Mouse (Mus musculus) CD4-positive naive resting alpha-beta T cell, adult 57 days (primary cell): ENCODE results near the gene Olfr688. TPM values are rescaled to one million over a fixed set of nuclear protein-coding genes. Genes with fewer than 3 reads are reported as not detected.

Source experiments
- total RNA-seq: library from RNA; stranded (reverse); gene quantifications from one replicate; pipeline ENCODE4 v1.2.4, GENCODE M21; 2023

Olfr688 gene
- total RNA-seq: not detected

DNA sequence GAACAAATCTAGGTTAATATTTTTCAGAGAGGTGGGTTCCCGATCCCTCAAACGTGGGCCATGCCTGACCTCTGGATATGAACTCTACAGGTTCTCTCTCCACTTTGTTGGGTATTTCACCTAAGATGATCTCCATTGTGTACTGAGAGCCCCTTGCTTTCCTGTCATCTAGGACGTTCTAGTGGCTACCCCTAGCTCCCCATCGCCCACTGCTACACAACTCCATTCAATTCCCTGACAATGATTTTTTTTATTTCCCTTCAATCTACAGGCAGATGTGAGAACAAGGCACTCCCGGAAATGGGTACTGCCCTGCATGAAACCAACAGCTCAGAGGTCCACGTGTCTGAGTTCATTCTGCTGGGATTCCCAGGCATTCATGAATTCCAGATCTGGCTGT, at the start of gene Olfr688:
Gene Olfr688 (plus strand): TSS at position 301 of the 400 bp plus-strand sequence.

DNA sequence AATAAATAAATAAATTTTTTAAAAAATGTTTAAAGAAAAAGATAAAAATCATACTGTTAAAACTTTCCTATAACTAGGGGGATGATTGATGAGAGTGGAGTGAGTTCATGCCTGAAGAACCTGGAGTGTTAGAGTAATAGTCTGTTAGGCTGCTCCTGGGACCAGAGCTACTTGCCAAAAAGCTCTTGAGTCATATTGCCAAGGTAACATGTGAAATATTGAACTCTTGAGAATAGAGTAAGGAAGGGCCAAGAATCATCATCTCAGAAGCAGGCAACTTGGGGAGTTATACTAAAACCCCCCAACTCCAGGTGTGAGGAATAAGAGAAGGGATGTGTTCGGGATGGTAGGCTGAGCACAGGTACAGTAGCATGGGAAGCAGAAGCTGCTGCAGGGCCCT, 23.0 kb downstream of the Olfr688 start, which contains the start of gene Olfr689:
Gene Olfr689 (plus strand): TSS at position 301 of the 400 bp plus-strand sequence.

DNA sequence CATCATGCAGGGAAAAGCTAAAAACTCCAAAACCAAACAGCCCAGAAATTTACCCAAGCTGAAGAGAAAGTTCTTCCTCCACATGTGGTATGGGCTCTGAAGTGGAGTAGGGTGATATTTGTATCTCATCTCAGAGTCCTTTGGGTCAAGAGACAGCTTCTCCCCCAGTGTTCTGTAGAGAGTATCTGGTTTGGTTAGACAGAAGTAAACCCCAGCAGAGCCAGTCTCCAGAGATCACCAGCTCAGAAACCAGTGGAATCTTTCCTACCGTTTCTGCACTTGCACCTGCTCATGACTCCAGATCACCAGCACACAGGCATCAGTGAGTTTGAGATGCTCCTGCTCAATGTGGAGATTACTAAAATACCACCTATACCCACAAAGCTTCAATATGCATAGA, 46.1 kb downstream of the Olfr688 start, which contains the start of gene Olfr690:
Gene Olfr690 (minus strand): TSS at position 101 of the 400 bp plus-strand sequence.

Other genes with a start within 250 kb of the Olfr688 start
- not detected for gene Olfr677, start 236.7 kb upstream of the Olfr688 start, total RNA-seq
- not detected for gene Olfr678, start 223.6 kb upstream of the Olfr688 start, total RNA-seq
- not detected for gene Olfr679, start 206.9 kb upstream of the Olfr688 start, total RNA-seq
- not detected for gene Olfr680-ps1, start 195.3 kb upstream of the Olfr688 start, total RNA-seq
- gene Olfr681, start 171.3 kb upstream of the Olfr688 start, total RNA-seq: not detected
- not detected for gene Olfr683, start 141.1 kb upstream of the Olfr688 start, total RNA-seq
- not detected for gene Olfr684, start 124.4 kb upstream of the Olfr688 start, total RNA-seq
- gene Olfr685, start 102.1 kb upstream of the Olfr688 start, total RNA-seq: not detected
- gene Olfr686, start 80.6 kb upstream of the Olfr688 start, total RNA-seq: not detected
- gene Olfr689, start 23.1 kb downstream of the Olfr688 start, total RNA-seq: not detected
- not detected for gene Olfr690, start 46.0 kb downstream of the Olfr688 start, total RNA-seq
- gene Olfr691, start 54.2 kb downstream of the Olfr688 start, total RNA-seq: not detected
- gene Olfr692, start 80.1 kb downstream of the Olfr688 start, total RNA-seq: not detected
- gene Gm5901, start 86.9 kb downstream of the Olfr688 start, total RNA-seq: not detected
- gene Fam160a2, start 112.0 kb downstream of the Olfr688 start, total RNA-seq: 39.0 TPM
- gene Cnga4, start 116.5 kb downstream of the Olfr688 start, total RNA-seq: not detected
- gene Cckbr, start 137.6 kb downstream of the Olfr688 start, total RNA-seq: not detected
- gene Cavin3, start 194.2 kb downstream of the Olfr688 start, total RNA-seq: 0.59 TPM